Mouse (Mus musculus): Measurements from ENCODE around the gene Ankrd23. TPM values are rescaled to one million over a fixed set of nuclear protein-coding genes. Genes with fewer than 3 reads are reported as not detected.

The Ankrd23 gene
- total RNA-seq, 1 experiment from 2014 or later: 9.4 TPM

DNA sequence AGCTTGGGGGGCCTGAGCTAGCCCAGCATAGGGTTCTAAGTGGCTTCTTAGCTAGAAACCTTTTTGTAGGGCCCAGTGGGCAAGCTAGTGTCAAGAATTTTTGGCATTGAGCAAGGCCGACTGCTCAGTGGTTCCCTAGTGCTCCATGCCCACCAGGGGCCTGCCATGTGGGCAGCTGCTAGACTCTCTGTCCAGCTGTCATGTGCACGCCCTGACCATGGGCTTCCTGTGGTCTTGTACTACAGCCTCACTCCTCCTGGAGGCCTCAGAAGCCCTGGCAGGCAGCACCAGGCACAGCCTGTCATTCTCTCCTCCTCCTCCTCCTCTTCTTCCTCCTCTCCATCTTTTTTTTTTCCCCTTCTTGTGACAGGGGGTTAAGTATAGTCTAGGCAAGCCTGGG lies 39.4 kb downstream of the Ankrd23 start:
- ATAC-seq (replicated peaks; ENCODE audit: insufficient number of reproducible peaks, low FRiP score, low TSS enrichment, poor library complexity, severe bottlenecking): no peak

DNA sequence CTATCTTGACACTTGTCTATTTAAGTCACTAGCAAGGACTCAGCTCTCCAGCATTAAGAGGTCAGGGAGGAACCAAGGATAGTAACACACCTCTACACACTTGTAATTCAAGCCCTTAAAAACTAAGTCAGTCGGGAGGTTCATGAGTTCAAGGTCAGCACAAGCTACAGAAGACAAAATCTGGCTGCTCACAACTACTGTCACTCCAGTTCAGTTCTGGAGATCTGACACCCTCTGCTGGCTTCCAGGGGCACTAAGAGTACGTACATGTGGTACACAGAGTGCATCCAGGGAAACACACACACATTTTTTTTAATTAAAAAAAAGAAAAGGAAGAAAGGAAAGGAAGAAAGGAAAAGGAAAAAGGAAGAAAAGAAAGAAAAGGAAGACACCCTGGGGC lies 40.0 kb downstream of the Ankrd23 start:
- no peak for ATAC-seq (replicated peaks; ENCODE audit: insufficient number of reproducible peaks, low FRiP score, low TSS enrichment, poor library complexity, severe bottlenecking)

DNA sequence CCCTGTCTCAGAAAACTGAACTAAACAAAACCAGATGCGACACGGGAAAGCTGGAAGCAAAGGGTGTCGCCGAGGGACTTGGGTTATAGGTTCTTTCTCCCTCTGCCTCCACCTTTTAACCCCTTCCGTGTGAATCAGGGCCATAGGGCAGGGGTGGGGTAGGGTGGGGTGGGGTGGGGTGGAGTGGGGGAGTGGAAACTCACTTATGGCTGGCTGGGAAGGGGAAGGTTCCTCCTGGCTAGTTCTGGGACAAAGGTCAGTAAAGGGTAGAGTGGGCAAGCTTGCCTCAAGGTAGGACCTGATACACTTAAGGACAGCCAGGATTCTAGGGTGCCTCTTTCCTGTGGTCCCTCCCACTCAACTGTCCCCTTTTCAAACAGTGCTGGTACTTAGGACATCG lies 43.4 kb downstream of the Ankrd23 start:
- ATAC-seq (replicated peaks; ENCODE audit: insufficient number of reproducible peaks, low FRiP score, low TSS enrichment, poor library complexity, severe bottlenecking): no peak

- no peak for ATAC-seq (replicated peaks; ENCODE audit: insufficient number of reproducible peaks, low FRiP score, low TSS enrichment, poor library complexity, severe bottlenecking)
Observed at GRCm38 (mm10) chr1:36492416-36493139, 44.1 kb downstream of the Ankrd23 start.

DNA sequence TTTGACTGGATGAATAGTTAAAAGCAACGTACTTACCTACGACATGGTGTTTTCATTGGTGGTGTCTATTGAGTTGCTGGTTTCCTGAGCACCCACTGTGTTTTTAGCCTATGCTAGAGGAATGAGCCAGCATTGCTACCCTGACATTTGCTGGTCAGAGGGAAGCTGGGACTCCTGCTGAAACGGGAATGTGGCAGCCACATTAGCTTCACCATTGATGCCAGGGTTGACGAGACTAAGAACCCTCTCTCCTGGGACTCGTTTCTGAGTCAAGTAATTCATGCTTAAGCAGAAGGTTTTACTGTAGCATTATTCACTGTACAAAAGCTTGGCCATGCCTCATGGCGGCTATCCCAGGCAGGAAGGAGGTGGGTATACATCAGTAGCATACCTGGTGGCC lies 47.0 kb downstream of the Ankrd23 start:
- ATAC-seq (replicated peaks; ENCODE audit: insufficient number of reproducible peaks, low FRiP score, low TSS enrichment, poor library complexity, severe bottlenecking): no peak

DNA sequence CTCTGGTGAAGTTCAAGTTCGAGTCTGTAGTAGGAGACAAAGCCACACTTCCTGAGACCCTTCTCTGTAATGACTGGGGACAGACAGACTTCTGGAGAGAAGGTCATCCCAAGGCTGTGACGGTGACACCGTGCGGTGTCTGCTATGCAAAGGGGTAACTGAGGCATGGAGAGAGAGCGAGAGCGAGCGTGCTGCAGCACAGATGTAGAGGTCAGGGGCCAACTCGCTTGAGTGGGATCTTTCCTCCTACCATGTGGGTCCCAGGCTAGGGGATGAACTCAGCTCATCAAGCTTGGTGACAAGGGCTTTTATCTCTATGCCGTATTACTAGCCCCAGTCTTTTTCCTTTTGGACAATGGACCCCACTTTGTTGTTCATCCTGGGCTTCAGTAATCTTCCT lies 49.6 kb downstream of the Ankrd23 start:
- no peak for ATAC-seq (replicated peaks; ENCODE audit: insufficient number of reproducible peaks, low FRiP score, low TSS enrichment, poor library complexity, severe bottlenecking)

GRCm38 (mm10) chr1:36485080-36485479 lies 51.6 kb downstream of the Ankrd23 start:
- ATAC-seq (replicated peaks; ENCODE audit: insufficient number of reproducible peaks, low FRiP score, low TSS enrichment, poor library complexity, severe bottlenecking): no peak

- no peak for ATAC-seq (replicated peaks; ENCODE audit: insufficient number of reproducible peaks, low FRiP score, low TSS enrichment, poor library complexity, severe bottlenecking)
Observed at GRCm38 (mm10) chr1:36483825-36484224, 52.9 kb downstream of the Ankrd23 start.

Other genes starting within 250 kb of the Ankrd23 start
- gene Arid5a, start 229.2 kb downstream of the Ankrd23 start, total RNA-seq (2017): 47.3 to 80.2 TPM (median 65.0 TPM) in 3 replicates
- 48.0 to 68.9 TPM (median 53.4 TPM) in 3 replicates for gene Kansl3, start 167.7 kb downstream of the Ankrd23 start, total RNA-seq (2017)
- gene Fer1l5, start 164.6 kb downstream of the Ankrd23 start, total RNA-seq (2017): 0.29 TPM in 1 of 3 replicates, not detected in the others
- 8.0 to 12.1 TPM (median 10.8 TPM) in 3 replicates for gene Lman2l, start 91.6 kb downstream of the Ankrd23 start, total RNA-seq (2017)
- 16.4 to 17.0 TPM (median 17.0 TPM) in 3 replicates for gene Cnnm4, start 65.3 kb downstream of the Ankrd23 start, total RNA-seq (2017)
- 3.9 to 11.4 TPM (median 6.2 TPM) in 3 replicates for gene Cnnm3, start 25.0 kb downstream of the Ankrd23 start, total RNA-seq (2017)
- gene Gm42417, start 2.5 kb upstream of the Ankrd23 start, total RNA-seq (2017): not detected in 3 replicates
- 4.9 to 7.9 TPM (median 7.6 TPM) in 3 replicates for gene Ankrd39, start 10.6 kb upstream of the Ankrd23 start, total RNA-seq (2017)
- 7.7 to 16.7 TPM (median 7.8 TPM) in 3 replicates for gene Sema4c, start 21.5 kb upstream of the Ankrd23 start, total RNA-seq (2017)
- not detected in 3 replicates for gene Fam178b, start 146.3 kb upstream of the Ankrd23 start, total RNA-seq (2017)
- 276 to 385 TPM (median 284 TPM) in 3 replicates for gene Cox5b, start 154.6 kb upstream of the Ankrd23 start, total RNA-seq (2017)
- not detected in 3 replicates for gene 4933424G06Rik, start 173.3 kb upstream of the Ankrd23 start, total RNA-seq (2017)
- 43.6 to 76.4 TPM (median 61.1 TPM) in 3 replicates for gene Actr1b, start 177.5 kb upstream of the Ankrd23 start, total RNA-seq (2017)
- gene Zap70, start 224.9 kb upstream of the Ankrd23 start, total RNA-seq (2017): 14.5 to 81.6 TPM (median 14.9 TPM) in 3 replicates